Mouse (Mus musculus) left cerebral cortex, postnatal 25 days (tissue): ENCODE results near the gene Ywhag. TPM values are rescaled to one million over a fixed set of nuclear protein-coding genes. Genes with fewer than 3 reads are reported as not detected.

Experiments used
- DNase-seq, 2 experiments: peaks; one replicate each; pipeline ENCODE4 v3.0.0; 2022; ENCODE audit warnings: low spot score in 2 of 2, mixed read lengths in 1 of 2
- intact Hi-C: fragments of 180-260 bp; cut with DNase I; formaldehyde crosslinking; loops from one replicate; pipeline ENCODE4 v1.15.1; 2025
- total RNA-seq, 2 experiments: library from RNA; stranded (reverse); gene quantifications; 2 replicates each; pipeline ENCODE4 v1.2.3; 2021

Gene Ywhag
- total RNA-seq, 2 experiments from 2014 or later: 1,217 to 1,308 TPM

DNA sequence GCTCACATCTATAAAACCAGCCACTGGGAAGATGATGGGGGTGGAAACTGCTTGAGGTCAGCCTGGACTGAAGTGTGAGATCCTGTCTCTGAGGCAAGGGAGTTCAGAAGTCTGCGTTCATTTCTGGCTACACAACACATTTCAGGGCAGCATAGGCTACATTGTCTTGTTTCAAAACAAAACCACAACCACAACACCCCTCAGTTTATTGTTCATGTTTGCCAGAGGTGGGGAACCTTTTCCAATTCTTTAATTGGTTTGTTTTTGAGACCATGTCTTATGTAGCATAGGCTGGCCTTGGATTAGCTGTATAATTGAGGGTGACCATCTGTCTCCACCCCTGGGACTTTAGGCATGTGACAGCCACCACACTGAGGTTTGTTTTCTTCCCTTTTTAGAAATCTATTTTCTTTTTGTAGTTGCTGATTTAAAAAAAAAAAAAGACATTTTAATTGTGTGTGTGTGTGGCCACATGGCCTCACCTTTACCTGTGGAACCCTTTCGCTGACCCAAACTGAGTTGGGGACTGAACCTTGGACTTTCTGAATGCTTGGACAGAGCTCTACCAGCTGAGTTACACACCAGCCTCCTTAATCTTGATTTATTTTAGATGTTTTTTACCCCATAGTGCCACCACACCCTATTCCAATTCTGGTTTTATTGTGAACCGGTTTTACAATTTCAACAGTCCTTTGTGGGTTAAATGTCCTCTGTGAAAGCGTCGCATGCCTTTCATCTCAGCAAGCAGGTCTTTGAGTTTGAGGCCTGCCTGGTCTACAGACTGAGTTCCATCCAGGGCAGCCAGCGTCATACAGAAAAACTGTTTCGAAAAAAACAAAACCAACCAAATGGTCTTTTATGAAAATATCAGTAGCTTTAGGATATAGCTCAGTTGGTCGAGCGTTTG lies 22.1 kb upstream of the Ywhag start:
- intact Hi-C loops: loop anchor here (1.0 to 2.0 kb wide), 2 partner anchors 22 to 52 kb away; partner anchors contain the start of gene Ywhag
- DNase-seq: no peak

DNA sequence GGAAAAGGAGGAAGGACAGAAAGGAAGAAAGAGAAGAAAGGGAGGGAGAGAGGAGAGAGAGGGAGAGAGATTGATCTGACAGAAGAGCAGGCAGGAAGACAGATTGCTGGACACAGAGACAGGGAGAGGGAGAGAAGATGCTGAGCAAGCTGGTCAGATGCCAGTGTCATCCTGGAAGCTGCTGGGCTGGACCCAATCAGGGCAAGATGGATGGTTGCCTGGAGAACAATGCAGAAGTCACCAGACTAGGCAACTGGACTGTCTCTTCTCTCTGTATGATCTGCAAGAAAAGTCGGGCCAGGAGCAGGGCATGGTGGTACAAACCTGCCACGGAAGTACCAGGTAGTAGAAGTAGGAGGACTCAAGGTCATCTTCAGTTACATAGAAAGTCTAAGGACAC lies 18.4 kb upstream of the Ywhag start:
- intact Hi-C loops: no loop called here
- no peak for DNase-seq

DNA sequence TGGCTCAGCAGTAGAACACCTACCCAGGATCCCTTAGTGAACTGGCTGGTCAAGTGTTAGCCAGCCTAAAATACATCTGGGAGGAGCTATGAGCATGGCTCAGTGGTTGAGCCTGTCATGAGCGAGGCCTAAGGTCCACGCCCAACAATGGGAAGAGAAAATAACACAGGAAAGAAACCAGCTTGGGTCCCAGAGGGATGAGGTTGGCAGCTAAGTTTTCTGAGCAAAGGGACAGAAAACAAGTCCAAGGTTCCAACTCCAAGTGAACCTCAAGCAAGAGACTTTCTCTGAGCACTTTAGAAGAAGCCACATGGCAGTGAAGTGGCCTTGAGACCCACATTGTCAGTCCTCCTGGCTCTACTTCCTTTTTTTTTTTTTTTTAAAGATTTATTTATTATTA lies 17.2 kb upstream of the Ywhag start:
- intact Hi-C loops: no loop called here
- DNase-seq: no peak

DNA sequence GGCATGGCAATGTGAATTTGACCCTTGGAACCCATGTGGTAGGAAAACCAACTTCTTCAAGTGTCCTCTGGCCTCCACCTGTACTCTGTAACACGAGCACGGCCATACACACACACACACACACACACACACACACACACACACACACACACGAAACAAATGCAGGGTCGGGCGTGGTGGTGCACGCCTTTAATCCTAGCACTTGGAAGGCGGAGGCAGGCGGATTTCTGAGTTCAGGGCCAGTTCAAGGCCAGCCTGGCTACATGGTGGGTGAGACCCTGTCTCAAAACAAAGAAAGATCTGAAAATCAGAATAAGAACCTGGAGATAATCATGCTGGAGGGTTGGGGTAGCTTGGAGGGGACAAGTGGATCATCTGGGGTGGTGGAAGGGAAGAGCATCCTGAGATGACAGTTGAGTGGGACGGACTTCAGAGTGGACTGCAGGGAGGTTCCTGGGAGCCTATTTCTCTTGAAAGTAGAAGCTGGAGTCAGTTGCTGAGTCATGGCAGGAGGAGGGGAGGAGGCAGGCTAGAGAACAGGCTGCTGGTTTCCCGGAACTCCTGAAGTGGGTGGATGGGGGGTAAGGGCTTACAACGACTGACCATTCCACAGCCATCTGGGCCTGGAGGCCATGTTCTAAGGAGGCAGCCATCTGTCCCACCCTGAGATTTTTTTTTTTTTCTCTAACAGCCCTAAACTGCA lies 16.4 kb upstream of the Ywhag start:
- DNase-seq: peak in 1 of 2 experiments; percentile 62
- intact Hi-C loops: no loop called here

DNA sequence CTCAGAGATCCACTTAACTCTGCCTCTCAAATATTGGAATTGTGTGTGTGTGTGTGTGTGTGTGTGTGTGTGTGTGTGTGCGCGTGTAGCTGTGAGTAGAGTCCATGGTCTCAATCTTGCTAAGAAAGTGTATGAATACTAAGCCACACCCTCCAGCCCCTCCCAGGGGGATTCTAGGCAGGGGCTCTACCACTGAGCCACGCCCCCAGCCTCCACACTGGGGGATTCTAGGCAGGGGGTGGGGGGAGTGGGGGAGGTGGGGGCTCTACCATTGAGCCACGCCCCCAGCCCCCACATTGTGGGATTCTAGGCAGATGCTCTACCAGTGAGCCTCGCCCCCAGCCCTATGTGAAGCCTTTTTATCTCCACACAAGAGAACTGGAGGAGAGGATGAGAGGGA lies 12.2 kb upstream of the Ywhag start:
- no peak for DNase-seq
- intact Hi-C loops: no loop called here

DNA sequence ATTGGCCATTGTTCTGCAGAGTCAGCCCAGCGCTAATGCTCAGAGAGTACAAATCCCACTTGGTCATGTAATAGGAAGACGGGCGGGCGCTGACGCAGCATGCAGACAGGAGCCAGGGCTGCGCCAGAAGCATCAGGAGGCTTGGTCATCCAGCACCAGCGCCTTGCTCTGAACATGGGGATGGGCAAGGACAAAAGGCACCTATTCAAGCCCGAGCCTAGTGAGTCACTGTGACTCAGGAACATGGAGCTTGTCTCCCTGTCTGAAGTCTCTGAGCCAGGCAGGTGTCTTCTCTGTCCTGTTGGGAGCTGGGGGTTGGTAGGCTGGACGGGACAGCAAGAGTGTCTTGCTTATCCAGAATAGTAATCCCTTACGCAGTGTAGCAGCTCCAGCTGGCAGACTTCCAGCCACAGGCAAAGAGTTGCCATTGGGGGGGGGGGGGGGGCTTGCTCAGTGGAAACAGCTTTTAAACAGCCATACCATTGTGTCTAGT lies 11.5 kb upstream of the Ywhag start:
- intact Hi-C loops: no loop called here
- DNase-seq: no peak

DNA sequence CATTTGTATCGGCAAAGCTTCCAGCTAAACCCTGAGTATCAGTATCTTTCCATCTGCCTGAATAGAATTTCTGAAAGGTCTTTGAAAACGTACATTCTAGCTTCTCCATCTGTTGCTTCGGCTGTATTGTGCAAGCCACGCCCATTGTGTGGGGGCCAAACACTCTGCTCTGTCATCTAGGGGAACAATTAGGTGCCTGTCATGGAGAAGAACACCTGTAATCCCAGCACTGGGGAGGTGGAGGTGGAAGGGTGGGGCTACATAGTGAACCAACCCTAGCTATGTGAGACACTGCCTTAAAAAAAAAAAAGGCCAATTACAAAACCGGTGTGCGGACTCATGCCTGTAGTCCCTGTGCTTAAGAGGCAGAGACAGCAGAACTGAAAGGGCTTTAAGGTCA lies 8.3 kb upstream of the Ywhag start:
- intact Hi-C loops: no loop called here

DNA sequence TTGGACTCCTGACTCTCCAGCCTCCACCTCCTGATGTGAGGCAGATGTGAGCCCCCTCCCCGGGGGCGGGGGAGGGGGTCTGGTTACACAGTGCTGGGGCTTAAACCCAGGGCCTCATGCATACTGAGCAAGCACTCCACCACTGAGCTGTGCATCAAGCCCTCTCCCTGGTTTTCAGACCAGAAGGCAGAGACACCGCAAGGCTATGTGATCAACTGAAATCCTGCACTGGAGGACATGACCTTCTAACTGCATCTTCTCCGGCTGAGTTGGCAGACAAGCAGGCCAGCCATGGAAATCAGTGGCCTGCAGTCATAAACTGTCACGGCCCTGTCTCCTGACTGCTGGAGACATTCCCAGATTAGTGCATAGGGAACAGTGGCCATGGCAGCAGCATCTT lies 6.2 kb upstream of the Ywhag start:
- DNase-seq: no peak
- intact Hi-C loops: no loop called here

More for the DNA sequence above, 8.3 kb upstream of the Ywhag start:
- DNase-seq: no peak

DNA sequence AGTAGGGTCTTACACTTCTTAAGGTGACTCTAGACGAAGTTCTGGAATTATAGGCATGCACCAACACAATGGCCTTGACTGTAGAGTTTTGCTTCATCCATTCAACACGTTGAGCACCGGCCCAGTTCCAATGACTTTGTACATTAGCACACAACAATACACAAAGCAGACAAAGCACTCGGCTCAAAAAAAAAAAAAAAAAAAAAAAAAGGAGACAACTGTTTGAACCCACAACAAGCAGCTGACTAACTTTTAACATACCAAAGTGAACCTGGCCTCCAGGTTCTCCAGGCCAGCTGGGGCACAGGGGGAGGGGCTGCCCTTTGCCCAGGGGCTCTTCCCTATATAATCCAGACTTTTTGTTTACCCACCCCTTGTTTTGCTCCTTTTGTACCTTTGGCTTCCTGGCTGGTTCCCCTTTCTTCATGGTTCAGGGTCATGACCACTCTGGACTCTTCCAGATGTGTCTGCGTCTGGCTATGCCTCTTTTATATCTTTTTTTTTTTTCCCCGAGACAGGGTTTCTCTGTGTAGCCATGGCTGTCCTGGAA lies 1.3 kb upstream of the Ywhag start:
- intact Hi-C loops: loop anchor here (2.0 kb wide), 1 partner anchor 31 kb away; no protein-coding TSS in a partner anchor

DNA sequence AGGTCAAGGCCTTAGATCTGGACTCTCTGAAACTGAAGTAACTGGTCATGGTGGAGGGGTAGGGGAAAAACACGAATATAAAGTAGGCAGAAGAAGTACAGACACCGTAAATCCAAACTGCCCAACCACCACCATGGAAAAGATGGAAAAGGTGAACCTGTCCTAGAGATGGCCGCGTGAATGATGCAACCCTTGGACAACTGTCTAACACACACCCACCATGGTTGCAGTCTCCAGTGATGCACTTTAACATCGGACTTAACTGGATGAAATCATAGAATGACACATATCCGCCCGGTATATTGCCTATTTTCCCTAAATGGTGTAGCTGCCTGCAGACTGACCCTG lies 734 bp upstream of the Ywhag start:
- intact Hi-C loops: loop anchor here (2.0 kb wide), 1 partner anchor 30 kb away; no protein-coding TSS in a partner anchor

More for the DNA sequence above, 1.3 kb upstream of the Ywhag start:
- DNase-seq: no peak

DNA sequence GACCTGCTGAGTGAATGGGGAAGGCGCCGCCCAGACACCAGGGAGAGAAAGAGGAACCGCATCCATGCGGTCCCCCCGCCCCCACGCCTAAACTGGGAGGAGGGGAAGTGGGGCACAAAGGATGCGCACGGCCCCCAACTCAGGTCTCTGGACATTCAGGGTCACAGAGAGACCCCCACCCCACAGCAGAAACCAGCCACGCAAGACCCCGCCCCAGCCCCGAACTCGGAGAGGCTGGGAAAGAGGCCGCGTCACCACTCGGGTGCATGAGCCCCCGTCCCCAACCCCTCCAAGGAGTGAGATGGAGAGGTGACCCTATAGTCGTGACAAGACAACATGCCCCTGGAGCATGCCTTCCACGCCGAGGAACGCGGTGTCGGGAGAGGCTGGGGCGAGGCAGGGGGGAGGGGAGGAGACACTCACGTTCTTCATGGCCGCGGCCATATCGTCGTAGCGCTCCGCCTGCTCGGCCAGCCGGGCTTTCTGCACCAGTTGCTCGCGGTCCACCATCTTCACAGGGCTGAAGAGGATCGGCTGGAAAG lies 445 bp downstream of the Ywhag start:
- peak; percentile 74 to 78 for DNase-seq
- intact Hi-C loops: loop anchor here (1.0 to 2.0 kb wide), 3 partner anchors 23 to 29 kb away; no protein-coding TSS in a partner anchor

More for the DNA sequence above, 734 bp upstream of the Ywhag start:
- DNase-seq: no peak

DNA sequence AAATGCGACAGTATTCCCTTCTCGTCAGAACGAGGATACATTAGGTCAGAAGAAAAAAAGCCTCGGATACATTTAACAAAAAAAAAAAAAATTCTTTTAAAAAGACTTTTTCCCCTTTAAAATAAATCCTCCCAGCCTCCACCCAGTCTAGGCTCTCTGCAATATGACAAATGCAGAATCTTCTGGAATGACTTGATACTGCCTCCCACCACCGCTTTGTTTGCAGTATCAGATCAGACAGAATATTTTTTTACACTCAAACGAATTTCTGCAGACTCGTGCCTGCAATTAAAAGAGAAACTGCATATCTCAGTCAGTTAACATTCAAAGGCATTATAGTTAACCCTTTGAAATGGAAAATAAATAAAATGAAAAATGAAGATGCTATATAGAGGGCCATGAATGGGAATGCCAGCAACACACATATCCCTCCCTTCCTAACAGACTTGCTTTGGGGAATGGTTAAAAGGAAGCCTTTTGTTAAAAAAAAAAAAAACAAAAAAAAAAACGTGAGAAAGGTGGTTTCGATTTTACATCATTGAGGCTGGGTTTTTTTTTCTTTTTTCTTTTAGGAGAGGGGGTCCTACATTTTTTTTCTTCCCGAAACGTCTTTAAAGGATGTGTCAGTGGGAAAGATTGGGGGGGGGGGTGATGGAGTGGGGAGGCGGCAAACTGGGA lies 1.1 kb downstream of the Ywhag start:
- DNase-seq: peak in 1 of 2 experiments; percentile 45
- intact Hi-C loops: no loop called here

DNA sequence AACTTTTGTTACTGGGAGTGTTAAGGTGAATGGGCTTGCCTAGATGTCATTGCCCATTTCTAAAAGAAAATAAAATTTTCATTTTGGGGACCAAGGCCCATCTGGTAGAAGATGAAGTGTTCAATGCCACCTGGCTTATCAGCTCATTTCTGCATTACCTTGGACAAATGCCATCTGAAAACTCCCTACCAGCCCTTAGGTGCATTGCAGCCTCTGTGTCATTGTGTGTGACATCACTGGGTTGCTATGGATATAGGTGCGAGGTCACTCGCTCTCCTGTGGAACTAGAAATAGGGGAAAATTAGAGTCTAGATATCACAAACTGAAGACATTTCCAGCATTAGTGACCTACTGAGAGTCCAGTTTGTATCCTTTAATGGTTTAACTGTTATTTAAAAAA lies 2.1 kb downstream of the Ywhag start:
- no peak for DNase-seq
- intact Hi-C loops: no loop called here

DNA sequence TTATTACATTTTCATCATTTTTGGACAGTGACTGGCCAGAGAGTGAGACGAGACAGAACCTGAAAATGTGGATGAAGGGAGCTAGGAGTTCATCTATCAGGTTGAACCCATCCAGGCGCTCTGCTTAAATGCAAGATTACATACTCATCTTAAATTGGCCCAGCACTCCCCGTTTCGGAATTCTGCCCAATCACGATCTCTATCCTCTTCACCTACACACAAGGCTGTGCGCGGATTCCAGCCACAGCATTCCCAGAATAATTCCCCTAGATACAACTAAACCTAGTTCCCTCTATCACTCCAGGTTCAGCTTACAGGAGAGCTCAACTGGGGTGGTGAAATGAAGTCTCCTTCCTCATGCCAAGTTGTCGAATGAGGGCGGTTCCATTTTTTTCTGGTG lies 2.9 kb downstream of the Ywhag start:
- peak; percentile 47 to 89 for DNase-seq
- intact Hi-C loops: no loop called here

DNA sequence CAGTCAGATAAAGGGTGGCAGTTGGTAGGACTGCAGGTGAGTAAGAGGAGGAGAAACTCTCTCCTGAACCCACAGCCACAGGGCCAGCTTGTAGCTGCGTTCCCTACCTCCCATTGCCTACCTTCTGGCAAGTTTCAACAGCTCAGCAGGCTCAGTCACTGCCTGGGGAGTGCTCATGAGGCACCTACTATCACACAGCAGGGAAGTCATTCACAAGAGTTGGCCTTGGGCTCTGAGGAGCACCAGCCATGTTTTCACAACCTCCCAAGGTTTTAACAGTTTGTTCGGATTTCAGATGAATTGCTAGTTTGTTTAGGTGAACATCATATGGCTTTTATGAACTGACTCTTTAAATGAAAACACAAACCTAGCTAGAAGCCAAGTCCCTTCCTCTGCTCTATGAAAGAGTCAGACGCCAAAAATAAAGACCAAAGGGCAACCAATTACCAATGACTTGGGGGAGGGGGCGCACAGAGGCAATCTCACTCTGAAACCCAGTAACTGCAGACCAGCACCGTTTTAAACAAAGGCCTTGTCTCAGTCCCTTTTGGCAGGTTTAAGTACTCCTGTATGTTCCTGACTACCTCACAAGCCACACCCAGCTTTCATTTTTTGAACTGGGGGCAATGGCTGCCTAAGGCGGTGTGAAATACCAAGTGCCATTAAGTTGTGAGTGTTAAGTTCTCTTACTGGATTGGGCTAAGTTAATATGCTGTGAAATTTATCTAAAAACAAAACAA lies 4.6 kb downstream of the Ywhag start:
- DNase-seq: no peak
- intact Hi-C loops: no loop called here

DNA sequence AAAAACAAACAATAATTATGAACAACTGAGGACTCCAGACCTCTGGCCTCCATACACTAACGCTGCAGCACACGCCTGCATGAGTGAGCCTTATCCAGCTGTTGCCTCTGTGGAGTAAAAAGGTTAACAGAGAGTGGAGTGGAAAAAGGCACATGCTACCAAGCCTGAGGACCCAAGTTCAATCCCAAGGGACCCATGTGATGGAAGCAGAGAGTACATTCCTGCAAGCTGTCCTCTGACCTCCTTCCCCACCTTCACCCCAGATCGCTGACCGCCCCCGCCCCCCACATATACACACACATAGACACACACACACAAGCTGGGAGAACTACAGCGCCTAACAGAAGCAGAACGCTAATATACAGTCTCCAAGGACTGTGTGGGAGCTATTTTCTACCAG lies 10.5 kb downstream of the Ywhag start:
- DNase-seq: no peak
- intact Hi-C loops: loop anchor here (2.0 kb wide), 1 partner anchor 15 kb away; no protein-coding TSS in a partner anchor

DNA sequence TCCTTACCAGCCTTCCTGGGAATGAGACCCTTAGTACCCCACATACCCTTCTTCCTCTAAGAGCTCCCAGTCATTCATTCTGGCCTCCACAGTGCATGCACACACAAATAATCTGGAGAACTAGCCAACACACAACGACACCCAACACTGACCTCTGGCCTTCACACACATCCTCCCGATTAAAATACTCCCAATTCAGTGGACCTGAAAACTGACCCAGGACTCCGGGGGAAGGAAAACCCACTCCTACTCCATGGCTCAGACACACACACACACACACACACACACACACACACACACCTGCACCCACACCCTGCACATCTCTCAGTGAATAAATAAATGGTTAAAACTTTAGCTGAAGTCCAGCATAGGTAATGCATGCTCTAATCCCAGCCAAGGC lies 14.5 kb downstream of the Ywhag start:
- no peak for DNase-seq
- intact Hi-C loops: no loop called here

DNA sequence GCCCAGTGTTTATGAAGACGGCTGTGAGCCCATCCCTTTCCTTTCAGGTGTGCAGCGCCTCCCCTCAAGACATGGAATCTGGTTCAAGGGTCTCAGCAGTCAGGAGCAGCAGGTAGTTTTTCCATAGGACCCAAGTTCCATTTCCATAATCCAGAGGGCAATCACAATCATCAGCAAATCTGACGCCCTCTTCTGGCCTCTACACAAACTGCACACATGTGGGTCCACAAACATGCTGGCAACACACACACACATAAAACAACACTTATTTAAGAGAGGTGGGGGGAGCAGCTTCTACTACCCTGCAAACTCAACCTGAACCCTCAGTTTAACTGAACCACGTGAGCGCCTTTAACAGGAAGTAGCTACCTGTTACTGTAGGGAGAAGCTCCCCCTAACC lies 15.8 kb downstream of the Ywhag start:
- intact Hi-C loops: no loop called here
- DNase-seq: no peak

DNA sequence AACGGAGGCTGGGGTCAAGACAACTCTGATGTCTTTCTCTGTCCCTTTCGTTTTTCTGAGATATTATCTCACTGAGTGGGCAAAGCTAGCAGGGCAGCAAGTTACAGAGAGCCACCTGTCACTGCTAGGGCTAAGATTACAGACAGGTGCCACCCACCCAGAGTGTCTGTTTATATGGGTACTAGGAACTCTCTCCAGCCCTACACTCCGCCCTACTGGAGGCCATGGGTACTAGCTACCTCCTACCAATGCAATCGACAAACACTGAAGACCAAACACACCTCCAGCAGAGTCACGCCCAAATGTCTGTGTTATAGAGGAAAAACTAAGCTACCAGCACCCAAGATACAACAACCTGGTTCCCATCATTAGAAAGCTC lies 16.4 kb downstream of the Ywhag start:
- intact Hi-C loops: no loop called here
- no peak for DNase-seq
